ENCODE assay signal across 18 mouse cellular contexts in the genomic region with DNA sequence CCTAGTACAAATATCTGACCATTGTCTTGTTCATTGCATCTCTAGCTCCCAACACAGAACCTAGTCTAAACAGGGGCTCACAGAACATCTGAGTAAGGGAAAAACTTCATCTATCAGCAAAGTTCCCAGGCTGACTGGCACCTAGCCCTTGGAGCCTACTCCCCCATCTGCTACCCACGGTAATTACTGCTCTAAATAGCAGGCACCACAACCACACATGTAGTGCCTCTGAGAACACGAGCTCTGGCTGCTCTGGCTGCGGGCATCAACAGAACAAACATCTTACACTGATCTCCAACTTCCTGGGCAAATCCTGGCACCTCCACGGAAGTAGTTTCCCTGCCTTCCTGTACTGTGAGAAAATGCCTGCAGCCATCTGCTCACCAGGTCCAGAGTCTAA. TPM values are rescaled to one million over a fixed set of nuclear protein-coding genes. Genes with fewer than 3 reads are reported as not detected.
DNase-seq lines count a peak whose midpoint lies in the region; ATAC-seq lines count a peak whose summit lies in the region.
"Had no signal": no experiment of that assay in that cellular context is flagged by ENCODE, and none has a peak within 500 bp of the region (broad histone marks: within the 10 kb centered on the region; RNA-seq: fewer than 3 reads in every experiment).

No protein-coding gene starts in this region.

- H3K27me3 ChIP-seq in forebrain, embryonic 16.5 days (replicated peaks; ENCODE audit: control insufficient read depth, insufficient read depth, low read length), result no peaks in the 10 kb centered on the region
- H3K27me3 ChIP-seq: intestine, embryonic 15.5 days; limb, embryonic 12.5 days; liver, embryonic 15.5 days had no signal

- ATAC-seq in forebrain, embryonic 16.5 days, result peak; percentile 92
- ATAC-seq: intestine, embryonic 15.5 days had no signal

- peaks cover 5% of the 10 kb centered on the region for H3K4me1 ChIP-seq in forebrain, embryonic 16.5 days (replicated peaks; ENCODE audit: control insufficient read depth, insufficient read depth, low read length)
- H3K4me1 ChIP-seq: intestine, embryonic 15.5 days; limb, embryonic 12.5 days; liver, embryonic 15.5 days had no signal

- no peaks in the 10 kb centered on the region for H3K36me3 ChIP-seq in forebrain, embryonic 16.5 days (ENCODE audit: control insufficient read depth, insufficient read depth)
- H3K36me3 ChIP-seq: intestine, embryonic 15.5 days; limb, embryonic 12.5 days; liver, embryonic 15.5 days had no signal

- no peak overlapping the region for H3K4me3 ChIP-seq in forebrain, embryonic 16.5 days (replicated peaks; ENCODE audit: low read length)
- H3K4me3 ChIP-seq: intestine, embryonic 15.5 days; limb, embryonic 12.5 days; liver, embryonic 15.5 days; myocyte had no signal

- intact Hi-C loops in heart, postnatal 14 days (cut with DNase I), result no loop called here

- no peak overlapping the region for H3K9ac ChIP-seq in forebrain, embryonic 16.5 days (replicated peaks; ENCODE audit: low read depth, low read length)
- H3K9ac ChIP-seq: intestine, embryonic 15.5 days; limb, embryonic 12.5 days; liver, embryonic 15.5 days had no signal

- H3K9me3 ChIP-seq in forebrain, embryonic 16.5 days (ENCODE audit: control insufficient read depth, low read length), result no peaks in the 10 kb centered on the region
- H3K9me3 ChIP-seq: intestine, embryonic 15.5 days; limb, embryonic 12.5 days; liver, embryonic 15.5 days had no signal

- no peak overlapping the region for H3K4me2 ChIP-seq in forebrain, embryonic 16.5 days (ENCODE audit: low read length)
- H3K4me2 ChIP-seq: intestine, embryonic 15.5 days; limb, embryonic 12.5 days; liver, embryonic 15.5 days; midbrain, embryonic 11.5 days had no signal

- peak; percentile 40 to 69 for DNase-seq in frontal cortex, postnatal 36 days (ENCODE audit: low spot score in 2 of 2)
- no peak for DNase-seq in frontal cortex, postnatal 14 days (ENCODE audit: low spot score in 2 of 2)
- peak; percentile 55 to 62 for DNase-seq in layer of hippocampus, postnatal 10 days (ENCODE audit: low spot score in 2 of 2)
- peak; percentile 40 to 58 for DNase-seq in right cerebral cortex, postnatal 36 days (ENCODE audit: low spot score in 2 of 2)
- no peak for DNase-seq in retina, embryonic 14.5 days (ENCODE audit: low spot score)
- no peak for DNase-seq in heart, postnatal 14 days
- DNase-seq: cerebellum, adult 11 months; gastrocnemius, postnatal 10 days; heart, postnatal 4 days; kidney, postnatal 10 days; lung, postnatal 36 days had no signal

- 46% methylated on average over 4 of the region's 4 CpGs for WGBS in forebrain, embryonic 16.5 days

- H3K27ac ChIP-seq in forebrain, embryonic 16.5 days (ENCODE audit: low read length), result no peak overlapping the region
- H3K27ac ChIP-seq: intestine, embryonic 15.5 days; limb, embryonic 12.5 days; liver, embryonic 15.5 days; stomach, postnatal 0 days had no signal

RNA-seq across cellular contexts. Expression of a gene that starts 28.2 kb away (rescaled TPM):
- 39.3 and 42.8 TPM in 2 replicates for polyA plus RNA-seq in forebrain, embryonic 16.5 days (2015; fragmentation: Nextera tagmentation; extraction: Ambion mirVana)
- total RNA-seq in layer of hippocampus, postnatal 10 days (2021), result 100 to 1,000 TPM; 130 TPM
- 10 to 100 TPM; 51.1 to 55.8 TPM for total RNA-seq in heart, postnatal 14 days (2021)

Comparison
In these comparisons a context has a peak if more than half of its experiments do, and no peak if none do; other contexts are left out.
1. DNase-seq: peak in frontal cortex, postnatal 36 days (2 of 2), layer of hippocampus, postnatal 10 days (2 of 2) and right cerebral cortex, postnatal 36 days (2 of 2); none in frontal cortex, postnatal 14 days (0 of 2), retina, embryonic 14.5 days (single experiment) and heart, postnatal 14 days (0 of 2).